Comparison of ENCODE assay signal across 16 mouse cellular contexts in genomic region chr12:107831400-107832128, GRCm38 (mm10).
A peak's percentile ranks its signal among the peaks of the same experiment; 100 is the strongest.
DNase-seq lines count a peak whose midpoint lies in the region; ATAC-seq and TF ChIP-seq lines count a peak whose summit lies in the region.
"Had no signal": no experiment of that assay in that cellular context is flagged by ENCODE, and none has a peak within 500 bp of the region (broad histone marks: within the 10 kb centered on the region; RNA-seq: fewer than 3 reads in every experiment).

No protein-coding gene starts in this region.

- H3K4me1 ChIP-seq in G1E (ENCODE audit: insufficient read depth, low read depth, low read length): no peaks in the 10 kb centered on the region
- H3K4me1 ChIP-seq: midbrain, embryonic 15.5 days had no signal

- H3K27me3 ChIP-seq in G1E (ENCODE audit: insufficient read depth, low read length): no peaks in the 10 kb centered on the region
- H3K27me3 ChIP-seq: midbrain, embryonic 15.5 days had no signal

- no peak for TF ChIP-seq CTCF in layer of hippocampus, adult 2 months (conservative IDR thresholded peaks at IDR 0.05)
- no peak for TF ChIP-seq CTCF in G1E (IDR thresholded peaks at IDR 0.05; ENCODE audit: low read depth, low read length)

- peaks cover 98% of the 10 kb centered on the region for H3K9me3 ChIP-seq in G1E (replicated peaks)
- H3K9me3 ChIP-seq: midbrain, embryonic 15.5 days had no signal

- H3K36me3 ChIP-seq in G1E (replicated peaks): no peaks in the 10 kb centered on the region
- H3K36me3 ChIP-seq: midbrain, embryonic 15.5 days had no signal

- no peak for DNase-seq in layer of hippocampus, adult 2 months (ENCODE audit: low spot score in 2 of 2)
- DNase-seq in layer of hippocampus, adult 8-10 months (ENCODE audit: low spot score in 2 of 2): no peak
- no peak for DNase-seq in G1E (ENCODE audit: low spot score)
- peak; percentile 10 for DNase-seq in embryo, embryonic 9.5 days (ENCODE audit: extremely low spot score)
- DNase-seq in retina, embryonic 14.5 days (ENCODE audit: low spot score): peak; percentile 3
- no peak for DNase-seq in spleen, postnatal 36 days (ENCODE audit: low spot score in 2 of 2)
- DNase-seq in layer of hippocampus, adult 9-11 months: no peak
- DNase-seq: adrenal gland, postnatal 10 days; cerebellum, adult 2 months; gastrocnemius, adult 2 months; heart, adult 18-20 months; heart, postnatal 10 days had no signal

- no peak for ATAC-seq in G1E (ENCODE audit: extremely low read depth, insufficient number of reproducible peaks, low FRiP score, poor library complexity, severe bottlenecking)
- ATAC-seq: forebrain, embryonic 16.5 days; midbrain, embryonic 15.5 days had no signal

- 0 out of 2 replicates have a peak overlapping the region, but pooled peaks have one; percentile 5 for H3K27ac ChIP-seq in layer of hippocampus, adult 2 months
- H3K27ac ChIP-seq: gastrocnemius, adult 2 months; kidney, postnatal 0 days; macrophage; midbrain, embryonic 15.5 days had no signal

- H3K4me3 ChIP-seq in layer of hippocampus, adult 2 months: no peak overlapping the region
- H3K4me3 ChIP-seq in G1E (ENCODE audit: low read depth, low read length): peak overlapping the region; percentile 13; the same call in 1 of the 2 replicates
- H3K4me3 ChIP-seq: gastrocnemius, adult 2 months; midbrain, embryonic 15.5 days had no signal

Comparison
In these comparisons a context has a peak if more than half of its experiments do, and no peak if none do; other contexts are left out.
1. DNase-seq: peak in embryo, embryonic 9.5 days (single experiment) and retina, embryonic 14.5 days (single experiment); none in layer of hippocampus, adult 2 months (0 of 2), layer of hippocampus, adult 8-10 months (0 of 2), G1E (single experiment), spleen, postnatal 36 days (0 of 2) and layer of hippocampus, adult 9-11 months (single experiment).